Mouse (Mus musculus) G1E-ER4 (cell line): ENCODE measurements around the gene Gm20388. TPM values are rescaled to one million over a fixed set of nuclear protein-coding genes. Genes with fewer than 3 reads are reported as not detected.

ENCODE experiments used
- GATA1 ChIP-seq: IDR thresholded peaks from one replicate; pipeline ENCODE4 v1.8.0; 2012; ENCODE audit warnings: low read length, inconsistent platforms
- polyA plus RNA-seq: library from polyadenylated mRNA; stranded (reverse); fragments of >175 nt; gene quantifications from 2 replicates; pipeline ENCODE4 v1.2.3, GENCODE M21; 2012

The Gm20388 gene
- polyA plus RNA-seq, 1 experiment, result not detected

DNA sequence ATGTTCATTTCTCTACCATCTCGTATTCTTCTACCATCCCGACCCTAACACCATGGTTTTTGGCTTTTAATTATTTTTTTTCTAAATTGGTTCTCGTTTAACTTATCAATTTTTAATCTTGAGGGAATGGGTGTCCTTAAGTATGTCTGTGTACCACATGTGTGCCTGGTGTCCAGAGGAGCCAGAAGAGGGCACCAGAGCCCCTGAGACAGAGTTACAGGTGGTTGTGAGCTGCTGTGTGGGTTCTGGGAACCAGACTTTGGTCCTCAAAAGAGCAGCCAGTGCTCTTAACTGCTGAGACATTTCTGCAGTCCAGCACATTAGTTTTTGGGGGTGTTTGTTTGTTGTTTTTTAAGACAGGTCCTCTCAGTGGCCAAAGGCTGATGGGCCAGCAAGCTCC, 485.3 kb downstream of the Gm20388 start:
- TF ChIP-seq GATA1, result no peak

DNA sequence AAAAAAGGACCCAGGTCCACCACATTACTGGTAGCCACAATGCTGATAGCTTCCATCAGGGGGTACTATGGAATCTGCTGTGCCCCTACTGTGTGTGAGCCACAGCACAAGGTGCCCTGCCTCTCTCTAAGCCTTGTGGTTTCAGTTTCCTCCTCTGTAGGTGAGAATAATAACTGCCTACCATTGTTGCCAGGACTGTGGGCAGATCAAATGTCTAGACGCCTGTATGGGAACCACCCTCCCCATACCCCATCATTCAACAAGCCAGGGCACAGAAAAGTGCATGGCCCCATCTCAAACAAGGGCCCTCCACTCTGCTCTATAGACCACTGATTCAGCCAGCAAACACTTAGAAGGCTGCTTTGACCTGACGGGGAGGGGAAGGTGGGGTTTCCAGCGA, 486.1 kb downstream of the Gm20388 start:
- TF ChIP-seq GATA1, result no peak

DNA sequence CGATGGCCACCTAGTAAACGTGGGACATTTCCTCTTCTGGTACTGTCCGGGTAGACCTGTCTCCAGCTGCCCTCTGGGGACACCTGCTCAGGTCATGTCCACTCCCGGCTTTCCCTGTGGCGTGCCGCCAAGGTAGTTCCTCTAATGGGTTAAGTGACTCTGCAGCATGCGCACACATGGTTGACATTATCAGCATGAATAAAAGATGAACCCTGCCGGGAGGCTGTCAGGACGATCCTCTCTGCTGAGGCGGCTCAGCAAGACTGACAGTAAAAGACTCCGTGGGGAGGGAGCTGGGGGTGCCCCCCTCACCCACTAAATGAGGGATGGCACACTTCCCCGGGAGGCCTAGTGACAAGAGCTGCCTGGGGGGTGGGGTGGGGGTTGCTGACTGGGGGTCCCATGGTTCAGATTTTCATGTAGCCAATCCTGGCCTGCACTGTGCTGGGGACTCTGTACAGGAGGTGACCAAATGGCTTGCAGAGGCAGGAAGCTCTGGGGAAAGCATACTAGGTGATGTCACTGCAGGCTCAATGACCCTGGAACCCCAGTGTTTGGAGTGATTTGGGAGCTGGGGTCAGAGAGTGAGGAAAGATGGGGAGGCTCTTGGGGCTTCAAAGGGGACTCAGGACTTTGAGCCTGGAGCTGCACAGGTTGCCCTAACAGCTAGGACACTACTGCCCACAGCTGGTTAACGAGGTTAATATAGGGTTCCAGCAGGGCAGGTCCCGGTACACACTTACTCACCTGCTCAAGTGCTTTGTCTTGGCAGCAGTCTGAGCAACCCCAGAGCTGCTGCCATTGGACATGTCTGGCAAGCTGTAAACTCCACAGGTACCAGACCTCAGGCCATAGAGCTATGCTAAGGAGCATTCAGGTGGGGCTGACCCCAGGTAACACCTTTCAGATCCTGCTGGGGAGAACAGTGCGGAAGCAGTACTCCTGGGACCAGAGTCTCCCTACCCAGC, 487.1 kb downstream of the Gm20388 start:
- TF ChIP-seq GATA1, result no peak

DNA sequence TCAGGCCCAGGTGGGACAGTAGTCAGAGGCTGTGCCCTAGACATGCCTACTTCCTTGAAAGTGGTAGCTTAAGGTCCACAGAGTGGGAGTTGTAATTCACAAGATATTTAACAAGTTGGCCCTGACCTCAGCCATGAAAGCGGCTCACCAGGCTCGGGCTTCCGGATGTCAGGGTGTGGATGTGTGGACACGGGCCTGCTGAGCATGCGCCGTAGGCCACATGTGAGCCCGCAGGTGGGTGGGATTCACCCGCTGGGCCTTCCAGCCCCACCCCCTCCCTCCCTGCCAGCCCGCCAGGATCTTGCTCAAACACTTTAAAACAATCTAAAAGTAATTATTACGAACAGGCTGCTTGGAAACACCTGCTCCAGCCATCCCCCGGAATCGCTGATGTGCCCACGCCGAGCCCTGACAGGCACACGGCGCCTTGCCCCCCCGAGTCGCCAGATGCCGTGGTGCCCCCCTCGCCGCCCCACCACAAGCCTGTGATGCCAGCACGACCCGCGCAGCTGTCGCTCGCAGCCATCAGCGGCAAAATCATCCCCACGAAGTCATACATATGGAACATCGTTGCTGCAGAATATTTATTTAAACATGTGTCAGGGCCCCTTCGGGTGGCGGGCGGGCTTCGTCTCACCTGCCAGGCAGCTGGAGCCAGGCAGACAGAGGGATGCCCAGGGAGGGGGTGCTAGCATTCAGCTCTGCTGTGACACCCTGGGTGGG, 488.7 kb downstream of the Gm20388 start:
- TF ChIP-seq GATA1, result no peak

DNA sequence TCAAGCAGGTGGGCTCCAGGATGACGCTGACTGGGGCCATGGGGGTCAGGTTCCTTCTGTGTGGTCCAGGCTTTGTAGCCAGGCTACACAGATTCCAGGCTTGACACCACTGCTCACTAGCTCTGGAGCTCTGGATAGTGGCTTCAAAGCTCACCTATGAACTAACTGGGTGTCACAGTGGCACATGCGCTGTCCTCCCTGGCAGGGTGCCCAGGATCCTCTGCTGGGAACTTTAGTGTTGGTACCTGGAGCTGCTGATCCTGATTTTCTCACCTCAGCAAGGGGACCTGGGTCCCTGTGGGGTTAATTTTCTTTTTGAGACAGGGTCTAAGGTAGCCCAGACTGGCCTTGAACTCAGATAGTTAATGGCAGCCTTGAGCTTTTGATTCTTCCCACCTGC, 490.6 kb downstream of the Gm20388 start:
- TF ChIP-seq GATA1, result no peak

DNA sequence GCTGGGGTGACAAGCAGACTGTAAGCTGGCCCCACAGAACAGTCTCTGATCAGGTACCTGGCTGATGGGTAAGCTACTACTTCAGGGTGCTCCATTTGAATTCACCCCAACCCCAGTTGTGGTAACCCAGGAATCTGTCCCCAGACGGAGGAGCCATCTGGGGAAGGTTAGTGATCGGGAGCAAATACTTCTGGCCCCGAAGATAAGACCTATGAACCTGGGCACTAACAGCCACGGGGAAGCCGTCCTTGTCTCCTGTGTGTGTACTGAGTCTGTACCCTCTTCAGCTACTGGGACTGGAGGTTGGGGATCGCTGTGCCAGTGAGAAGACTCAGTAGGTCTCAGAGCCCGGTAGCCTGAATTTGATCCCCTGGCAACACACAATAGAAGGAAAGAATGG, 491.1 kb downstream of the Gm20388 start:
- no peak for TF ChIP-seq GATA1

DNA sequence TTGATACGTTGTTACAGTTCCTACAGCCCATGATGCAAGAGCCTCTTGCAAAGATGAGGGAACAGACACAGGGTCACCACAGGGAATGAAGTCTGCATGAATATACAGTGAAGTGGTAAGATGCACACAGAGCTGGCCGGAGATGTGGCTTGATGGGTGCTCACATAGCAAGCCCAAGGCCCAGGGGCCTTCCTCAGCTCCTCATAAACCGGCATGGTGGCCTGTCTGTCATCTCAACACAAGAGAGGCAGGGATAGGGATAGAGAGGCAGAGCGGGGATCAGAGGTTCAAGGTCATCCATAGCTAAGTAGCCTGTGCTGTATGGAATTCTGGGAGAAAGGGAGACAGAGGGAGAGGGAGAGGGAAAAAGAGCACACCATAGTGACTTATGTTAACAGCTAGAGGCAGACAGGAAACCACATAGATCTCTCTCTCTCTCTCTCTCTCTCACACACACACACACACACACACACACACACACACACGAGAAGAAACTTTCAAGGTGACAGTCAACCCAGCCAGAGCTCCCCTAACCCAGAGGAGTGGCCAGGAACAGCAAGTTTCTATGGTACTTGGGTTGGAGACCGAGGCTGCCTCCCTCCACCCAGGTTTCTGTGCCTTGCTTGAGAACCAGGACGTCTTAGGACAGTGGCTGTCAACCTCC, 493.1 kb downstream of the Gm20388 start:
- TF ChIP-seq GATA1, result no peak

DNA sequence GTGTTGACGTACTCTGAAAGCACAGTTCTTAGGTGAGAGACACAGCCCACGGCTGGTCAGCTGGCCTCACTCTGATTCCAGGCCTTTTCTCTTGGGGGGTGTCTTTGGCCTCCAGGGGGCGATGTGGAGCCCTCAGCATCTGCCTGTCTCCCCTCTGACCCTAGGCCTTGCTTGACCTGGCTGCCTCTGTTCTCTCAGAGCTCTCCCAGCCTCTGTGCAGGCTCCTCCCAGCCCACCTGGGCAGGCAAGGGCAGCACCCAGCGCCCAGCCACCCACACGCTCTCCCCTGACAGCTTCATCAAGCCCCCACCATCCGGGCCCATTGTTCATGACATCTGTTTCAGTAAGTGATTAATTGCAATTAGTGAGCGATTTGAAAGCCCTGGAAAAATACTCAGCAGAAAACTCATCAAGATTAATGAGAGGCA, 494.0 kb downstream of the Gm20388 start:
- TF ChIP-seq GATA1, result no peak

DNA sequence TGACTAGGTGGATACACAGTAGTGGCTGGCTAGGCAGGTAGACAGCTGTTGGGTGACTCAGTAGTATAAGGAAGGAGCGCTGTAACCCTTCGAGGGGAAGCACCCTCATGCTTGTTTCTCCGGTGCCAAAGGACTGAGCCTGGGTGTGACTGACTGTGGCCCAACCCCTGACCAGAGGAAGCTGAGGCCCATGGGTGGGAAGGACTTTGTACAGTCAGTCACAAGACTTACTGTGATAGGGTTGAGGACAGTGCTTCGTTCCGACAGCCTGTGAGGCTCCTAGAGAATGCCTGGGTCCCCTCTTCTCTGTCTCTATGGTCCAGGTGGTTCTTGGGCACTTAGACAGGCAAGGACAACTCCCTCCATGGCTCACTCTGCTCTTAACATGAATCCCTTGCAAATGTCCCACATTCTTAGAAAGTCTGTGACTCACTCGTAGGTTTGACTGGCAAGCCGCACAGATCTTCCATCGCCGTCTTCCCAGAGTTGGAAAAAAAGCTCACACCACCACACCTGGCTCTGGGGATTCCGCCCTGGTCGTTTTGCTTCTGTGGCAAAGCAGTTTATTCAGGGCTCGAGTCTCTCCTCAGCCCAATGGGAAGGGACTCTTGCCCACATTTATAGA, 495.5 kb downstream of the Gm20388 start:
- TF ChIP-seq GATA1, result no peak

DNA sequence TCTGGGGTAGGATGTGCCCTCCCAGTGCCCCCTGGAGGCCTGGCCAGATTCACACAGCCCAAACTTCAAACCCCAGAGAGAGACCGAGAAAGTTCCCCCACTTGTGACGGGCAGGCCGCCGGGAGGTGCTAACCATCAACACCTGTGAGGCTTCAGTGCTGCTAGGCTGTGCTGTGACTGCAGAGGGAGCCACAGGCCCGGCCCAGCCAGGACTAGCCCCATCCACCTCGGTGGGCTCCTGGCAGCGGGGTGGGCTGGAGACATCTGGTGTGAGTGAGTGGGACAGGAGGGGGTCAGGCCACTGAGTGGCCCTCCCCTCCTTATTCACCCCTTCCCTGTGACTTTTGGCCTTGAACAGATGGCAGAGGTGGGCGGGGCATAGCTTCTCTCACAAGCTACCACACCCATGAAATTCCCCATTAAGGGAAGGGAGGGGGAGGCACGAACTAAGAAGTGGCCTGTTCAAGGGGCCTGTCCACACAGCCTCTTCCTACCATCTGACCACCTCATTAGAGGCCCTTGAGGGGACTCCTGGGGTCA, 497.1 kb downstream of the Gm20388 start:
- no peak for TF ChIP-seq GATA1

DNA sequence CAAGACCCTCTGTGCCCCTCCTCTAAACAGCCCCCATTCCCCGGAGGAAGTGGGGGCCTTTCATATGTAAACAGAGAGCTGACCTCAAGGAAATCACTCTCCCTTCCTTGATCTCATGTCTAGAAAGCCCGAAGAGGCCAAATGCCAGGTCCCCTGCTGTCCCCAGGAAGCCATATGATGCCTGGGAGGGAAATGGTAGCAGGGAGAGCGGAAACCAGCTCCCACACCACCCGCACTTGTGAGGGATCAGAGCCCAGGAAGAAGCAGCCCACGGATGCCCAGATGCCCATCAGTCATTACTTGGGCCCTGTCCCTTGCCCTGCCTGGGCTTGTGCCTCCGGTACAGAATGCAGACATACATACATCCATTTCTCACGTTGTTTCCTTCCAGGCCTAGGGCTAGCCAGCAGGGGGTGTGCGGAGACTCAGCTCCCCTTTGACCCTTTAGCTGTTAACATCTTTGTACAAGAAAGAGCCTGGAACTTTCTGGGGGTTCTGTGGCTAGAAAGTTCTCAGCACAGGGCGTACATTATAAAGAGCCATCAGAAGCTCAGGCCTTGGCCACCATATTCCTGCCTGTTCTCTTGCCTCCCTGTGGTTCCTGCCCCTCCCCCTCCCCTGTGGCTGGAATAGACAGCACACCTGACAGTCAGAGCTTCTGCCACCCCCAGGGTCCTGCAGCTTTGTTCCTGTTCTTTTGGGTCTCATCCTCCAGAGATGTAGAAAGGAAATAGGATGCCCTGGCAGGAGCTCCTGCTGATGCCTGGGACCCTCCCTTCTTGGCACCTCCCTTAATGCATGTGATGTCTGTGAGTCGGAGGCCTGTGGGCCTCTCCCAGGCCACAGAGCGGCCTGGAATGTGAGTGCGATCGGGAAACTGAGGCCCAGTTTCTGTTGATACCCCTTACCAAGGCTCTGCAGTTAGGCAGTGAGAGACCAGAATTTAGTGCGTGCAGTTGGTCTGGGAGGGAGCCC, 497.9 kb downstream of the Gm20388 start:
- TF ChIP-seq GATA1, result no peak

DNA sequence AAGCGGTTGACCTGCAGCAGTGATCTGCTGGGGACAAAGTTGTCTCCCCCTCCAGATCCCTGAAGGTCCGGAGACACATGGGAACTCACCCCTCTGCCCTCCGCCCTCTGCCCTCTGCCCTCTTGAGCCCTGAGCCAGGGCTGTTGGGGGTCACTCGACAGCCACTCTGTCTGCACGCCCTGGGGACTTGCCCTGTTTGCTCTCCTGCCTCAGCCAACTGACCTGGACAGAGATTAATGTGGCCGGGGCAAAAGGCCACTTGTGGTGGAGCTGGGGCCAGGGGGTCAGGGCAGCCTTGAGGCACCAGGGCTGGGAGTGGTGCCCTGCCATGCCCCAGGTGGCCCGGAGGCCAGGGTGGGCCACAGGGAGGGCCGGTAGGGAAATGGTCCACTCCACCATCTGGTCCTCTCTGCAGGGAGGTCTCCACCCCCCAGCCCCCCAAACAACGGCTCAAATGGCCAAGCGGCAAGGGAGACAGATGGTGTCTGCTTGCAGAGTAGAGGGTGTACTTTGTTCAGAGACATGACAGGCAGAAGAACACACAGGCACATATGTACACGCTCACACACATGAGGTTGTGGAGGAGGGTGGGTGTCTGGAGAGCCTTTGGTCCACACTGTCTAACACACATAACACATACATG, 498.9 kb downstream of the Gm20388 start:
- TF ChIP-seq GATA1, result no peak

DNA sequence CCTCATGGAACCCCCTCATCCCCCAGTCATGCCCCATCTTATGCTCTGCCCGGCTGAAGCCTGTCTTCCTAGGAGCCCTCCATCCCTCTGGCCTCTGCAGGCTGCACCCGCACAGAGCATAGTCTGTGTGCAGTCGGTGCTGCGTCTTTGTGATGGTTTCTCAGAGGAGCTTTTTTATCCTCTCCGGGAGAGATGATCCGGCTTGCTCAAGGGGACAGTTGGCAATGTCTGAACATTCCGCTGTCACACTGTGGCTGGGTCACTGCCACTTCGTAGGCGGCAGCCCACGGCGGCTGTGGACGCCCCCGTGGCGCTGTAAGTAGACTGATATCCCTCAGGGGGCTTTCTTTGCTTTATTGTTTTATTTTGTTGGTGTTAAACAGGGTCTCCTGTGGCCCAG, 500.4 kb downstream of the Gm20388 start:
- no peak for TF ChIP-seq GATA1

DNA sequence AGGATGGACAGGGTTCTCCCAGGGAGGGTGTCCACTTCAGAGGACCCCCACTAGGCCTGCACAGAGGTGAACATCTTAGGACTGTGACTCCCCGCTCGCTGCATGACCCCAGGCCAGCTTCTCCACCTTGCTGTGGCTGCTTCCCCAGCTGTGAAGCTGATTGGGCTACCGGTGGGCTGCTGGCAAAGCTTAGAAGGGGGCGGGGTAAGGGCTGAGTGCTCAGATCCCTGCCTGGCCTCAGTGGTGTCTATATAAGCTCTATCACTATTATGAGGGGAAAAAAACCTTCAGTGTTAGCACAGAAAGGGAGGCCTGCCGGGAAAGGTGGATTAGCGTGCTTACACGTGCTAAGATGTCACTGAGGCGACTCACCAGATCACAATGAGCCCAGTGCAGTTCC, 501.2 kb downstream of the Gm20388 start:
- TF ChIP-seq GATA1, result no peak

DNA sequence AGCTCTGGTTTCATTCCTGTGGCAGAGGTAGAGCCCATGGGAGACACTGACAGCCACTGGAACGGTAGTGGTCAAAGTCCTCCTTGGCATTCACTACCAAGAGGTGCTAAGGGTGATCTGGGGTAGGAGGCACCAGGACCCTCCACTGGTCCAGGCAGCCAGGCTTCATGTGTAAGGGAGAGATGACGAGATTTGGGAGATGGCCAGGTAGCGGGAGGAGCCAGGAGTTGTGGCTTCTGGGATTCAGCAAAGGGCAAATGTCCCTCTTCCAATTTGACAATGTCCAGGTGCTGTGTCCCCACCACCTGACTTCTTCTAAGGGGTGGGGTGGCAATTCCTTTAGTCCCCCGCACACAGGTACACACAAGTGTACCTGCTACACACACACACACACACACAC, 501.7 kb downstream of the Gm20388 start:
- no peak for TF ChIP-seq GATA1
